Mouse (Mus musculus) lung, postnatal 25 days (tissue): ENCODE measurements at regions not wholly inside any gene's neighbourhood (a gene's known extent, or its start where the extent isn't known, plus 50 kb on each side); places are given as distances from the start of the nearest gene placed in this dataset.

Source experiments
- DNase-seq: peaks from one replicate; pipeline ENCODE4 v3.0.0; 2022; ENCODE audit warnings: low spot score

DNA sequence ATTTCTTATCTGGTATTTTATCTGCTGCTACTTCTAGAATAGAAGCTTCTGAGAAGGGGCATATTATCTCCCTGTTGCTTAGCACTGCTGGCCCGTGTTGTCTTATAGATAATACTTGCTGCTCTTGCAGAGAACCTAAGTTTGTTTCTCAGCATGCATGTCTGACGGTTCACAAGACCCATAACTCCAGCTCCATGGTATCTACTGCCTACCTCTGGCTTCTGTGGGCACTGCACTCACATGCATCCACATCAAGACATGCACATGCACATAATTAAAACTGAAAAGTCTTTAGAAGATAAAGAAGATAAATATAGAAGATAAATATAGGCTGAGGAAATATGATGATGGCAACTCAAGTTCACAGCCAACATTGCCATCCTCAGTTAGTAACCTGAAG lies 667.8 kb upstream of the Tmem132c start:
- DNase-seq: no peak

DNA sequence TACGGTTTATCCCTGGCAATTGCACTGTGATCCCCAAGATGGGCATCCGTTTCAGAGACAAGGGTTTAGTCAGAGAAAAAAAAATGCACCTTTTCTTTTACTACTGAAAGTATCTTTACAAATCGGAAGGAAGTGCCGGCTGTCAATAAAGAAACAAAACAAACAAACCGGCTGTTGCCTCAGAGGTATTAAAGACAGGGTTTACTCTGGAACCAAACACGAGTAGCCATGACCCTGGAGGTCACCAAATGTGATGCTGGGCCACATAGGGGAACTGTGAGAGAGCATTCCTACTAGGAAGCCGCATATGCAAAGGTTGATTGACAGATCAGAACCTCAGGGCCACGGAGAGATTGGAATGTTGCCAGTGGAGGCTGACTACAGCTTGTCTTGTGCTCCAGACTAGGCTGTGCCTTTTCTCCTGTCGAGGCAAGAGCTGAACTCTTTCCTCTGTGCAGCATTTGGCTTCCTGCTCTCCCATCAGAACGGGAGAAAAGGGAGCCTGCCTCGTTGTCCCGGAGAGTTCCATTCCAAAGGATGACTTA lies 643.8 kb upstream of the Tmem132c start:
- no peak for DNase-seq

DNA sequence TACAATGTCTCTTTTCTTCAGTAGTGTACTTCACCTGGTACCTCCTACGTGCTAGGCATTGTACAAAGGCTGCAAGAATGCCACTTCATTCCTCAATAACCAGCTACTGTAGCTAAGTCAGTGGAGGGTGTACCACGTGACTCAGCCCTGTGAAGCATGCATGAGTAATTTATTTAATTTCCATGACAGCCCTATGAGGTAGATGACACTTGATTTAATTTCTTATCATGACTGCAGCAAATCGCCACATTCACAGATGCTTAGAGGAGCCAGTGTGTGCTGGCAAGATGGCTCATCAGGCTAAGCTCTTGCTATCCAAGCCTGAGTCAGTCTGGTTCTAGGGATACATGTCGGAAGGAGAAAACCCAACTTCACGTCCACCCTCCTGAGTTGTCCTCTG lies 642.0 kb upstream of the Tmem132c start:
- DNase-seq: no peak

DNA sequence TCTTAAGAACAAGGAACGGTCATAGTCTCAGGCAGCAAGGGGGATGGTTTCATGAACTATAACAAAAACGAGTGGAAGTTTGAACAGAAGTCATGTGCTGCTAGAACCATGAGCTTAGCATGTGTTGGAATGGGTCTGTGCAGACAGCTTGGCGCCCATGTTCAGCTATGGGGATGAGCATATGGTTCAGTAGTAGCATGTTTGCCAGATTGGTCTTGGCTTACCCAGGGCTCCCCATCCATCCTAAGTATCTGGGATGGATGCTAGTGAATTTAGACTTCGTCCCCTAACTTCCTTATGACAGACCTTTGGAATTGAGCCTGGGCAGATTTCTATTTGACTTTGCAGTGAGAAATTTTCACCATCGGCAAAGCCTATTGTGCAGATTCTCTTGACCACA lies 634.9 kb upstream of the Tmem132c start:
- DNase-seq: no peak

DNA sequence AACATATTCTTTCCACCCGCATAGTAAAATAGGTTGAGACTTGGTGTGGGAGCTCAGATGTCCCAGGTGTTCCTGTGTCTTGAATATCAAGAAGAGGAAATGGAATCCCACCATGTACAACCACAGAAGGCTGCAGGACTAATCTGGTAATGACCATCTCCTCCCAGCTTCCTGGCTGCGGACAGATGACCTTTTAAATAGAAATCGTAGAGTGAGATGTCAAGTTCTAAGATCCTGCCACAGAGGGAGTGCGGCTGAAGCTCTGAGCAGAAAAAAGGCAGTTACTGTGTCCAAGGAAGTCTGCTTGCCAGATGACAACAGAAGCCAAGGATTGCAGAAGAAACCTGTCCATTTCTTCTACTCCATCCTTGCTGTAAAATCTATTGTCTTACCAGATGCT lies 629.0 kb upstream of the Tmem132c start:
- DNase-seq: no peak

DNA sequence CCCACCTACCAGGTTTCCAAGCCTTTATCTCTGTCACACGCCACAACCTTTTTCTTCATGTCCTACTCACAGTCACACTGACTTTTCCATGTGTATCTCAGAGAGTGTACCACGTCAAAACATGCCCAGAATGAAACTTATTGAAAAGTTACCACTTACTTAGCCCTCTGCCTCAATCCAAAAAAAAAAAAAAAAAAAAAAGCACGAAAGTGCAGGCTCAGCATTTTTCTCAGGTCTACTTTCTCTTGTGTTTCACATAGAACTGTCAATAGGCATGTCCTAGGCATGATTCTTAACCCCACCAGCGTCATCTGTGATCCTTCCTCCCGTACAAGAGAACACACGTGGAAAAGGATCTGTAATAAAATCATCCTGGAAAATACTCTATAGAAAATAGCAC lies 619.1 kb upstream of the Tmem132c start:
- no peak for DNase-seq

DNA sequence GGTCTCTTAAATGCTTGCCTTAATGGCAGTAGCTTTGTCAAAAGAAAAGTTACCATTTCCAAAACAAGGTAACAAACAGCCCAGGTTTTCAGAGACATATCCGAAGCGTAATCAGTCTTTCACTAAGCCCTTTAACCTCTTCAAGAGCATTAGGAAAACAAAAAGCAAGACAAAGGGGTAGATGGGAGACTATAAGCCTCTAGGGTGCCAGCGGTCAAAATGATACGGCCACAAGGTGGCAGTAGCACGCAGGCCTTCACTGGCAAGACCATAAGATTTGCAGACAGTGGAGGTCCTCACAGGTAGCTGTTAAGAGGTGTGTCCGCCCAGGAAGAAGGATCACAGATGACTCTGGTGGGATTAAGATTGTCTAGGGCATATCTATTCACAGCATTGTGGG lies 618.4 kb upstream of the Tmem132c start:
- no peak for DNase-seq

DNA sequence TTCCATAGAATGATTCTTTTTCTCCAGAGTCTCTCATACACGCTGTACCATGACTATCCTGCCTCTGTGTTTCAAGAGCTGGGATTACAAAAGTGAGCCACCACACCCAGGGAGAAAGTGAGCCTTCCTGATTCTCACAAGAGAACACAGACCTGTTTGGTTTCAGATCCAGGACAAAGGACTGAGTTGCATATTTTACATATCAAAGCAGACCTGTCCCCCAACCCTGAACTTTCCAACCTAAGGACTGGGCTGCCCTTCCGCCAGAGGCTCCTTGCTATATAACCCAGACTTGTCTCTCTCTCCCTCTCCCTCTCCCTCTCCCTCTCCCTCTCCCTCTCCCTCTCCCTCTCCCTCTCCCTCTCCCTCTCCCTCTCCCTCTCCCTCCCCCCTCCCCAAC lies 611.8 kb upstream of the Tmem132c start:
- DNase-seq: no peak

DNA sequence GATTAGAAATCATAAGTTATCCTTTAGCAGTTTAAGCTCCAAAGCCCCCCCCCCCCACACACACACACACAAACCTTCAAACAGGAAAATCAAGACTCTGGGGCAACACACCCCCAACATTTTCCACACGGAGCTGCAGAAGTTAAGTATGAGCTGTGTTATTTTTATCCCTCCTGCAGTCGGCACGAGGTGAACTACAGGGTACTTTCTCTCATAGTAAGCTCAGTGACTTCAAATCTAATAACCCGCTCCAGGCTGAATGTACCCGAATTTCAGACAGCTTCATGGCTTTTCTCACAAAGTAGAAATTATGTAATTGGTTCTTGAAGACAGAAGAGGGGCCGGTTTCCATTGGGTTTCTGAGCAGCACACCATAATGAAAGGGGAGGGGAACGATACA lies 591.2 kb upstream of the Tmem132c start:
- DNase-seq: no peak

DNA sequence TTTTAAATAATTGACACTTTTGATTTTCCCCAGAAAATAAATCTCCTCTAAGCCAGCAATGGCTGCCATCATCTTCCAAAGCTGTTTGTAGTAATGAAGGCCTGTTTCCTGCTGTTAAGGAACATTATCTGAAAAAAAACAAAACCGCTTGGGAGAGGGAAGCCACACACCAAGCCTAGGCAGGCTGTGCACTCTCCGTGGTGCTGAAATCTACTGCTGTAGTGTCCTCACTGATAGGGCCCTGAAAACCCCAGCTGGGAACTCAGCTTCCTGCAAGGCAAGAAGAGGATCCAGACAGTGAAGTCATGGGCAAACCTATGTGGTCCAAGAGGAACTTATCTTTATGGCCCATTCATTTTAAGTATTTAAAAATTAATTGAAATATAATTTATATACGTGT lies 590.2 kb upstream of the Tmem132c start:
- DNase-seq: no peak

DNA sequence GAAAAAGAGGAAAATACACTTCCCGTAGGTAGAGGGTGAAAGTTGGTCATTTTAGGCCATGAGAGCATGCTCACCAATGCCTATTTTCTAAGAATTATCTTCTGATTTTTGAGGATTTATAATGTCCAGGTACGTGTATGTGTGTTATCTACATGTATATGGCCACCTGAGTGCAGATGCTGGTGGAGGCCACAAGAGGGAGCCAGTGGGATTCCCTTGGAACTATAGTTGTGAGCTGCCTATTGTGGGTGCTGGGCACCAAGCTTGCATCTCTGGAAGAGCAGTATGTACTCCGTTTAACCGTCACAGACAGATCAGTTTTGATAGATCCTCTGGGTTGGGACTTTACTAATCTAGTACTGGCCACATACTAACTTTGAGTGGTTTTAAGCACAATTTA lies 579.0 kb upstream of the Tmem132c start:
- DNase-seq: no peak

DNA sequence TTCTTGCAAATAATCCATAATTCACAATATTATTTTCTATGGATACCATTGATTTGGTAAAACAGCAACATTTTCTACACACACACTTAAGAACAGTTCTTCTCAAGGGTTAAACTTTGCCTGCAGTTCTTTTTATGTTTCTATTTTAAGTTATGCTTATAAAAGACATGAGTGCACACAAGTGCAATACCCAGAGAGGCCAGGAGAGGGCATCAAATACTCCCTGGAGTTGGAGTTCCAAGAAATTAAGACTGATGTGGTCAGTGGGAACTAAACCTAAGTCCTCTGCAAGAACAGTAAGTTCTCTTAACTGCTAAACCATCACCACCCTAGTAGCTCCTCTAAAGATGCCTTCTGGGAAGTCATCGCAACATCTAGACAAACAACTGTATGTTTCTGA lies 570.5 kb upstream of the Tmem132c start:
- DNase-seq: no peak

DNA sequence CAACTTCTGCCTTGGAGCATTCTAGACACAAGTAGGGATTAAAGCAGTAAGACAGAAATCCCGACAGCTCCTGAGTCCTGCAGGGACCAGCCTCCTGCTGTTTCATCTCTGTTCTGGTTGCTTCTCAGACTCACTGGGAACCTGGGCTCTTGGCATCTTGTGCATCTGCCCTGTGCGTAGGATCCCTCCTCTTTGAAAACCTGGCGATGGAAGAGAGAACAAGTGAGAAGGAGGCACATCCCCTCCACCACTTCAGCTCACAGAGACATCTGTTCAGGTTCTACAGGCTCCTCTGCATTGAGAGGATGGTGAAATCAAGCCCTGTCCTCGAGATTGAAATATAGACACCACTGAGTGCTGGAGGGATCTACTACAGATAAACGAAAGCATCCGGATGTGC lies 561.3 kb upstream of the Tmem132c start:
- no peak for DNase-seq

DNA sequence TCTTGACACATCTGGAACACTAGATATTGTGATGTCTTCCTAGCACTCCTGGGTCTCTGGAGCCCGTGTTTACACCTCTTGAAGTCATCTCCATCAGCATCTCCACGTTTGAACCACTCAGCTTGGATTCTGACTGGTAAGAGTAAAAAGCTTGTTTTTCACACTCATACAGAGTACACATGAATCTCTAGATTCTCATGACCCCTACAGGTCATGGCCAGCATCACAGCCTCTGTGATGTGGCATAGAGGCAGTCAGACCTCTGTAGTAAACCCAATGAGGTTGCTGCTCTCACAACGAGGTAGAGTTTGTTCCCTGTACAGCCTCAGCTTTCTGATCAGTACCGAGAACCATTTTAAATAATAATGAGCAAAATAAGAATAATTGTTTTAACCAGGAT lies 542.3 kb upstream of the Tmem132c start:
- DNase-seq: no peak

DNA sequence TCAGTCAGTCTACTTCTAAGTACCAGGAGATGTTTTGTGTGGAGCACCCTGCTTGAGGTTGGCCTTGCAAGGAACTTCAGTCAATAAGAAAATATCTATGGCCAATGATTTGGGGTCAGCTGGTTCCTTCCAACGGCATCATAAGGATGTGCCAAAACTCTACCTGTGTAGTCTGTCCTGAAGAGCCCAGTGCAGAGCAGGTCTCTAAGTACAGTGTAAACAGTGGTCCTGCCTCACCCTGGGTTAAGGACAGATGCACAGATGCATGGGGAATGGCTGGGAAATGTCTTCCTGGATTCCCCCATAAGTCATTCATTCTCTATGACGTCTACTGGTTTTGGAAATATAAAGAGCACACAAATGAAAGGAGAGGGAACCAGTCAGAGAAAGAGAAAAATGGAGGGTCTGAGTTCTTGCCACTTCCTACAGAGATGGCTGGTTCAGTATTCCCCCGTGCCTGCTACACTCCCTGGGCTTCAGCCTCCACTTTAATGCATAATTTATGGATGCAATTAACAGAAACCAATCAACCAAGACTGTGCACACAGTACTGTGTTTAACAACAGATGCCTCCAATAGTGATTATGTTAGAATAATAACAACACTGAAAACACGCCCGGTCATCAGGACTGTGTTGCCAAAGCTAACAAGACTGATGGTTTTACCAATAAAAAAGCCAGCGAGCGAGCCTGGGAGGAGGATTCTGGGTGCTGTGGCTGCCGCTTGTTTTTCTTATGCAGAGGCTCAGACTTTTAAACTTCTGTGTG lies 537.9 kb upstream of the Tmem132c start:
- DNase-seq: no peak

DNA sequence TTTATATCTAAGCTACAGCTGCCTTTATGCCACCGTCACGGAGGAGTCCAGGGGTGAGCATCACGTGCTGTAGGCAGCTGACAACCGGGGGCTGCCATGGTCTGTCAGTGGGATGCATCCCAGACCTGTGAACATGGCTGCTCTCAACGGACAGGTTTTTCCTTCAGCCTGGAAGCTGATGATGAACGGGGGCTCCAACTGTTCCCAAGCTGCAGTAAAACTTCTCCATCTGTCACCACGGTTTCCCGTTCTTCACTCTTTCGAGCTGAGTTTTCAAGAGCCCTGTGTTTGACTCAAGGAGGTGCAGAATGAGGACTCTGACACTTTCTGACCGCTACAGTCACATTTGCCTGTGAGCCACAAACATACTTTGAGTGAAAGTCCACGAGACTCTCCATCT lies 535.7 kb upstream of the Tmem132c start:
- DNase-seq: no peak

DNA sequence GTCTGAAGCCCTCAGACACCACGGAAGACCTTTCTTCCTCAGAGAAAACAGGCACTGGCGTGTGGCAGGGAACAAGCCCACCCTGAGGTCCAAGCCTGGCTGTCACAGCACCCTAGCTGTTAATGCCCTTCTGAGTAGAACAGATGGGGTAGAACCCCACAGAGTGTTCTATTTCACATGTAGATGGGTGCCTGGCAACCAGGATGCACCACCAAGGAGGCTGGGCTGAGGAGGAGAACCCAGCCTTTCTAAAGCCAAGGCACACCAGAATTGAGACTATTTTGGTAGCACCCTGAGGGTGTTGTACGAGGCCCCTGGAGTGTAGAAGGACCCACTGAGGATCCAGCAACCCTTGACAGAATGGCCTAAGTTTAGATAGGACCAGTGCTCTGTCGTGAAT lies 534.9 kb upstream of the Tmem132c start:
- no peak for DNase-seq

DNA sequence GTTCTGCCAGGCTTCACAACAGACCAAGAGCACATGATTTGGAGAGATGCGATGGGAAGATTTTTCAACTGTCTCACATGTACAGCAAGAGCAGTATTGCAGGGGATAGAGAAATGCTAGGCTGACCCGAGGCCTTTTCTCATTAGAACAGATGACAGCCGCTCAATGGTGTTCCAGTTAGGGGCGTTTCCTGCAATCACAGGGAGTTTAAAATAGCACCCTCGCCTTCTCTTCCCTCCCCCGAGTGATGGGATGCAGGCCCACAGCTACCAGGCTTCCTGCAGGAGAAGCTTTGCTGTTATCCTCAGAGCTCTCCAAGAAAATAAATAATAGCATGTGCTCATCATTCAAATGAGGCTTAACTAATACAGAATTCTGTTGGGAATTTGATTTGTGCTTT lies 526.9 kb upstream of the Tmem132c start:
- no peak for DNase-seq

DNA sequence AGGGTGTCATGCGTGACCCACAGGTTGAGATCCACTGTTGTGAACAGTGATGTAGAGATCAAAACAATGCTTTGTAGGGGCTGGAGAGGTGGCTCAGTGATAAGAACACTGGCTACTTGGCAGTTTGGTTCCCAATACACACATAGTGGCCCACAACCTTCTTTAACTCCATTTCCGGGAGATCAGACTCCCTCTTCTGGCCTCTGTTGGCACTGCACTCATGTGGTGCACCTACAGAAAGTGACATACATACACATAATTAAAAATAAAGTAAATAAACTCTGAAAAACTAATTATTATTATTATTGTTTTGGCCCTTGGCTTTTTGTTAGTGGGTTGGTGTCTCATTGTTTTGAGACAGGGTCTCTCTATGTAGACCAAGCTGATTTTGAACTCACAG lies 523.2 kb upstream of the Tmem132c start:
- DNase-seq: no peak

DNA sequence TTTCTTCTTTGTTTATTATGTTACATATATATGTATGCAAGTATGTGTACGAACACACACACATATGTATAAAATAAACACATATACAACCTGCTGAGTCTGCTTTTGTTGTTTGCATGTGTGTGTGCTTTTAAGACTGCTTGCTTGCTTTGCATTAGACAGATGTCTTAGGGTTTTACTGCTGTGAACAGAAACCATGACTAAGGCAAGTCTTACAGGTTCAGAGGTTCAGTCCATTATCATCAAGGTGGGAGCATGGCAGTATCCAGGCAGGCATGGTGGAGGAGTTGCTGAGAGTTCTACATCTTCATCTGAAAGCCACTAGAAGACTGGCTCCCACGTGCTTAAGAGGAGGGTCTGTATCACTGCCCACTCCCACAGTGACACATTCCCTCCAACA lies 520.3 kb upstream of the Tmem132c start:
- no peak for DNase-seq

DNA sequence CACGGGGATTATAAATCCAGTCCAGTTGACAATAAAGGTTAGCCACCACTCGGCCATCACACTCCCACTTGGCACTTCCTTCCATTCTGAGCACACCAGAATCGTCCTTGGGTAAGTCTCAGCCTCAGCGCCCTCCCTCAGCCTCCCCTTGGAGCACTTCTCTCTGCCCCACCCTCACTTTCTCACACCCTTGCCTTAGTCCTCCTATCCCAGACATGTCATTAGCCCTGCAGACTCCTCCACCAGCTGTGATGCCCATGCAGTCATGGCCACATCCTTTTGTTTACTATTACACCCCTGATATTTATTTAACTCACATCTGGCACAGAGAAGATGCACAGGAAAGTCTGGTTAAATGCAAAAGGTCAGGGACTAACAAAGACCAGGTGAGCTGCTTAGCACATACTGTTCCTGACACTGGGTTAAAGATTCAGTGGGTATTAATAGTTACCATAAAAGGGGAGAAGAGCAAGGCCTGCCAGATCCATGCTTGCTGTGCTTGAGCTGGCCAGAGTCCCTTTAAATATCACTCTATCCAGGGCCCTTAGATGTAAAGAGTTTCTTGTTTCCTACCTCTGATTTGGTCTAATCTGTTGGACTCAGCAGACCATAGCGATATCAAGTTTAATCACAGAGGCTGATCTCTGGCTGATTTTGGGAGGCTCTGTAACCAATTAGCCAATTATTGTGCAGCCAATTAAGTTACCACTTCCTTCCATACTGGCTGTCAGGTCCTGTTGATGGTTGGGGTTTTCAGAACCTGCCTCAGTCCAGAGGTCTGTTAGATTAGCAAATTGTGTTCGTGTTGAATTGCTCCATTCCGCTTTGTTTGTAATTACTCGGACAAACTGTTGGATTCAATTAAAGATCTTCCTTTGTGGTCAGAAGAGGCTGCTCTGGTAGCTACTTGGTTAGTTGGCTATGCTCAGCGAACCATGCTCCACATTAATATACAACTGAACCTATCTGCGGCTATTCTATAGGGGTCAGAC lies 518.0 kb upstream of the Tmem132c start:
- no peak for DNase-seq

DNA sequence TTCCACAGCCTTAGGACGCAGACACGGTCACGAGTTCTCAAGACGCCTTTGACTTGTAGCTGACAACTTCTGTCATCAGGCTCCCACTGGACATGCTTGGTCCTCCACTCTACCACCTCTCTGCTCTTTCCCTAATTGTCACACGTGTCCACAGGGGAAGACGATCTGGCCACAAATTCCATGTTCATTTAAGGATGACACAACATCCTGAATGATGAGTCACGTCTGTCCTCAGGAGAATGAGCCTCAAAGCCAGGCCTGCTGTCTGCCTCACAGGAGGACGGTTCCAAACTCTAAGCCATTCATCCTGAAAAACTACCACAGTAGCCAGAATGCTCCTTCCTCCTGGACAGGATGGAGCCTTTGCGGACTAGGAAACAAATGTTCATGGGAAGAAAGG lies 517.3 kb upstream of the Tmem132c start:
- DNase-seq: no peak

DNA sequence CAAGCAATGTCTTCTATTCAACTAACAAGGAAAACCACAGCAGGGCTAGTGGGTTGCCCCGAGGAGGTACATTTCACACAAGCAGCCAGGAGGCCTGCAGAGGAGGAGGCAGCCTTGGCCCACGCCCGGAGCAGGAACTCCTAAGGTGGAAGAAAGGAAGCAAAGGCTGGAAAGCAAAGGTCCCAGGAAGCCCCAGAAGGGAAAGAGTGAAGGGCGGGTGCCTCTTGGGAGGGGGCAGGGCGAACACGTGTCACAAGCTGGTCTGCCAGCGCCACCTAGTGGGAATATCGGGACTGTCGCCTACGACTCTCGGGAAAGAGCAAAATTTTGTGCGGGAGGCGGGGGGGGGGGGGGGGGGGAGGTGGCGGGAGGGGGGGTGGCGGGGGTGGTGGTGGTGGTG lies 508.1 kb upstream of the Tmem132c start:
- DNase-seq: peak; percentile 2
